Mouse (Mus musculus) inflammation-experienced regulatory T-cells, adult 6 months (primary cell): Measurements from ENCODE around the gene Atp13a4. TPM values are rescaled to one million over a fixed set of nuclear protein-coding genes. Genes with fewer than 3 reads are reported as not detected.

Experiments
- ATAC-seq: one replicate; pipeline ENCODE4 v1.8.0; 2017
- polyA plus RNA-seq, 3 experiments: library from polyadenylated mRNA; unstranded; fragments of 100-300 nt; shearing (Covaris generic); gene quantifications; one replicate each; pipeline ENCODE4 v1.2.1; 2017

The Atp13a4 gene
- polyA plus RNA-seq, 3 experiments from 2014 or later, result not detected

- ATAC-seq, result no peak
Observed at GRCm38 (mm10) chr16:29463798-29464197, 80.9 kb downstream of the Atp13a4 start.

GRCm38 (mm10) chr16:29459331-29459730, 85.3 kb downstream of the Atp13a4 start:
- no peak for ATAC-seq

- ATAC-seq, result no peak
Observed at GRCm38 (mm10) chr16:29456851-29457250, 87.8 kb downstream of the Atp13a4 start.

- no peak for ATAC-seq
Observed at GRCm38 (mm10) chr16:29453282-29453681, 91.4 kb downstream of the Atp13a4 start.

GRCm38 (mm10) chr16:29451706-29452105, 93.0 kb downstream of the Atp13a4 start:
- no peak for ATAC-seq

DNA sequence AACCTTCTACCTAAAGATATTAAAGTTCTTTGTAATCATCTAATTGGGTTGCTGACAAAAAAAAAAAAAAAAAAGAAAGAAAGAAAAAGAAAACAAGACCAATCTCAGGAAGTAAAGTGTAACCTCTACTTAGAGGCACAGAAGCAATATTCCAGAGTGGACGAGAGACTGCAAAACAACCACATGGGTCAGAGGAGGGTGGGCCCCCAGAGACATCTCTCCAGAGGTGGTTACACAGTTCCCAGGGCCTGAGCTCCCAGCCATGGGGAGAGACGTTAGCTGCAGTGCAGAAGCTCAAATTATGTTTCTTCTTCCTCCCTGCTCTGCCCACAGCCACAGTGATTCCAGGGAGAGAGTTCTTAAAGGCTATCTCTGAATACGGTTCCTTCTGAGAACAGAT, 102.5 kb downstream of the Atp13a4 start:
- no peak for ATAC-seq

DNA sequence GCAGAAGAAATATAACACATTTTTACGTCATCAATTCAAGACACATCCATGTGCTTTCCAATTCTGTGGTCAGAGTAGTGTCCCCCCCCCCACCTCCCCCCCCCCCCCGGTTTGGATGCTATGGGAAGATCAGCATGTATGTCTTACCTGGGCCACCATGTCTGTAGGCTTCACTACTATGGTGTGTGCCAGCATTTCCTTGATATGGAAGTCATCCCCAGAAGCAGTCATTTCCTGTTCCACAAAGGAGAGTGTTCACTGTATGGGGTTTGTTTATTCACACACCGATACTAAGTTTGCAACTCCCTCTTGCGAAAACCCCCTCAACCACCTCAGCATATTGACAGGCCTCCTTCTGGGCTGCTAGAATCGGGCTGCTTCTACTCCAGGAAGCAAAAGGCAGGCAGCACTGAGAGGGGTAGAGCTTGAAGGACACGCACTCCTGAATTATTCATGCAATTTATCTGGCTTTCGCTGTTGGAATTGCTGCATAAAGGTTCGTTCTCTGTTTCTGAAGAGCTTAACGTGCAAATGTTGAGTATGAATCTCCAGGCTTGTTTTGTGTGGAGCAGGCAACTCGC, 103.2 kb downstream of the Atp13a4 start:
- ATAC-seq, result no peak

DNA sequence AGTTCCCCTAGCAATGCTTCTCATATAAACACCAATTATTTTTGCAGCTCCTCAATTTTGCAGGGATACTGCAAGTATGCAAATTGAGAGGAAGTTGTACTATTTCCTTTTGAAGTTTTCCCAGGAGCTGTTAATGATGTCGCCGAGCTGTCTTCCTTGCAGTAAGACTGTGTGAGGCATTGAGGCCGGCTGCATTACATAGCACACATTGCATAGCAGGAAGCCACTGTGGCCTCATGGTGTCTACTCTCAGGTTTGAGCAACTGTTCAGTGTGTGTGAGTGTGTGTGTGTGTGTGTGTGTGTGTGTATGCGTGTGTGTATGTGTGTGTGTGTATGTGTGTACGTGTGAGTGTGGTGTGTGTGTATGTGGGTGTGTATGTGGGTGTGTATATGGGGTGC, 106.6 kb downstream of the Atp13a4 start:
- no peak for ATAC-seq

DNA sequence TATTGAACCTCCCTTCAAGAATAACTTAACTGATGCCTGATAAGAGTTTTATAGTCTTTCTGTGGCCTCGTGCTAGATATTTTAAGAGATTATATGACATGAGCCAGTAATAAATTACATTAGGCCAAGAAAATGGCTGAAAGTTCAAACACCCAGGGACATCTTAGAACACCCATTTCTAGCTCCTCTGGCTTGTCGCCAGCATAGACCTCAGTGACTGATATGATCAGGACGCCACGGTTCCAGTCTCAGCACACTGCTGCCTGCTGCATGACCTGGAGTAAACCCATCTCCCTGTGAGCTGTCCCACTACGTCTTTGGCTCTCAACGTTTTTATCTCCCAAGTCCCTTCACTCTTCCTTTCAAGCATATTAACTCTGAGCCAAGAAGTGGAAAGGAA, 108.9 kb downstream of the Atp13a4 start:
- no peak for ATAC-seq

- ATAC-seq, result no peak
Observed at GRCm38 (mm10) chr16:29434712-29435111, 110.0 kb downstream of the Atp13a4 start.

GRCm38 (mm10) chr16:29414822-29415221, 129.8 kb downstream of the Atp13a4 start:
- no peak for ATAC-seq

- ATAC-seq, result no peak
Observed at GRCm38 (mm10) chr16:29407319-29407718, 137.3 kb downstream of the Atp13a4 start.

GRCm38 (mm10) chr16:29399079-29399478, 145.6 kb downstream of the Atp13a4 start:
- no peak for ATAC-seq

DNA sequence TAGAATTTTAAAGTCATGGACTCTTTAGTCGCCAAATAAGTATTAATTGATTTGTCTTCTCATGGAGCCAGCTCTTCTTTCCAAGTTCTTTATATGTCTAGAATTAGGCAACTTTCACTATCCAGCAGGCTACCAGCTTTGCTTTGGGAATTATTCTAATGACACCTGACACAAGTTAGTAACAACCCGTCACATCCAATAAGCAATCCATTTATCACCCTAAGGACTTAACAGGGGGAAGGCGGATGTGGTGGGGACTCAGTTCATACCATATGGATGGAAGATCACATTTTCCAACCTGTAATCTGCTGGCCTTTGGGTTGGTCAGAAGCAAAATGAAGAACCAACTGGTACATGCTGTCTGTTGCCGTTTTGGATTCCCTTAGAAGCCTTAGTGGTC, 159.9 kb downstream of the Atp13a4 start:
- ATAC-seq, result no peak

DNA sequence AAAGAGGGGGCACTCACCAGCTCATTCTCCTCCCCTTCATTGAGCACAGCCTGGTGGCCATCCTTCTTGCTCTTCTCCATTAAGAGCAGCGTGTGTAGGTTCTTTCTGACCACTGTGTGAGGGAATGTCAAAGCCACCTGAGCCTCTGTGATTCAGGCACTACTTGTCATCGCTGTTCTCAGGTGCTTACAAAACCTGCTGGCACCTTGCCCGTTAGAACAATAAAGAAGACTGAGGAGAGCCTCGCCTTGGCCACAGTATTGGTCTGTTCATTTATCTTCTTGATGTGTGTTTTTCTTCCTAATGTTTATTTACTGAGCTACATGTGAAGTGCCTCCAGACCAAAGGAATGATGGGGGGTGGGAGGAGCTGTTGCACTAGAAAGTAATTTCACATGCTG, 166.2 kb downstream of the Atp13a4 start, which contains the start of gene Atp13a5:
Gene Atp13a5 (minus strand): TSS at position 275 of the 400 bp plus-strand sequence.
- no peak for ATAC-seq

GRCm38 (mm10) chr16:29374636-29375035, 170.0 kb downstream of the Atp13a4 start:
- ATAC-seq, result no peak

Other genes starting within 250 kb of the Atp13a4 start
- under 1 TPM in 1 of 3 experiments, not detected in 2; 0.17 TPM for gene Atp13a5, start 166.1 kb downstream of the Atp13a4 start, polyA plus RNA-seq
- gene Opa1, start 34.5 kb upstream of the Atp13a4 start, polyA plus RNA-seq, result 10 to 100 TPM; 20.3 to 27.0 (median 23.1) TPM